Mouse (Mus musculus) embryo, embryonic 10.5 days (tissue): ENCODE data around the gene Fam216a.
"Not testable (repeated sequence)": the region's sequence is repeated elsewhere in the genome, so short reads cannot be mapped to it uniquely, and the experiment has no call there.

Experiments
- DNase-seq: peaks from one replicate; pipeline ENCODE4 v3.0.0-alpha.2; 2015; ENCODE audit warnings: low spot score

Fam216a gene

DNA sequence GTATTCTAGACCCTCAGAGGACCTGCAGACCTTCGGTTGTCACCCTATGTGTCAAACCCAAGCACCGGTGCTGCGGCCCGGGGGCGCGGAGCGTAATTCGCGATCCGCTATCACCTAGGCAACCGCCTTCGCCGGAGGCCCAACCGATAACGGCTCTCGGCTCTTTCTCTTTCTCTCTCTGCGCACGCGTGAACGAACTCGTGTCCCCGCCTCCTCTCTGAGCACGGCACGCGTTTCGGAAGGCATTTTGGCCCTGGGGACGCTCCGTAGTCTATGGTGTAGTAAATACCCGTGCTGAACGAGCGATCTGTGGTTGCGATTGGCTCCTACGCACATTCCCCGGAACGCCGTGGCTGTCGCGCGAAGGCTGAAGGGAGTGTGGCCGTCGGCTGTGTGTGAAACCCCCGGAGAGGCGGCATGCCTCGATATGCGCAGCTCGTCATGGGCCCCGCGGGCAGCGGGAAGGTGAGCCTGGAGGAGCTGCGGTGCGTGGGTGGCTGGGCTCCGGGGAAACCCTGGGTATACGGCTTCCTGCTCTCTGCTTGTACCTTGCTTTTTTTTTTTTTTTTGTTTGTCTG, at the start of gene Fam216a:
TSS of gene Fam216a (minus strand) at position 173 of the 578 bp plus-strand sequence.
- DNase-seq: peak; percentile 100

DNA sequence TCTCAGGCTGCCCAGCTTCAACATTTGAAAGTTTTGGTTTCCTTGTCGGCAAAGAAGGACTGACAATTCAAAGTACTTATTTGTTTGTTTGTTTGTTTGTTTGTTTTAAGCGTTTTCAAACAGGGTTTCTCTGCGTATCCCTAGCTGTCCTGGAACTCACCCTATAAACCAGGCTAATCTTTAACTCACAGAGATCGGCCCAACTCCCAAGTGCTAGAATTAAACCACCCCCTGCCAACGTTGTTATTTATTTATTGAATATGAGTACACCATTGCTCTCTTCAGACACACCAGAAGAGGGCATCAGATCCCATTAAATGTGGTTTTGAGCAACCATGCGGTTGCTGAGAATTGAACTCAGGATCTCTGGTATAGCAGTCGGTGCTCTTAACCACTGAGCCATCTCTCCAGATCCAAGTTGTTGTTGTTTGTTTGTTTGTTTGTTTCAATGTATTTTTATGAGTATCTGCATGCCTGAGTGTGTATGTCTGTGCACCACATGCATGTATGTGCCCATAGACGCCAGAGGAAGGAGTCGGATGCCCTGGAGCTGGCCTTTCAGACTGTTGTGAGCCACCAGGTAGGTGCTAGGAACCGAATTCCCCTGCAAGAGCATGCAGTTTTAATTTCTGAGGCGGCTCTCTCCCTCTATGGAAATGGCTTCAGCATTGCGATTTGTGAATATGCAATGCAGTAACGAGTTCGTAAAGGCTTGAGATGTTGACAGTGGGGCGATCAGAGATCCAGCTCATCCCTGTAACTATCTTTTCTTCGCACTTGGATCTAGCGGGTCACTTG, 49.3 kb upstream of the Fam216a start, which contains the start of gene Anapc7:
TSS of gene Anapc7 (plus strand) at position 423 of the 798 bp plus-strand sequence.
- DNase-seq: peak; percentile 7

DNA sequence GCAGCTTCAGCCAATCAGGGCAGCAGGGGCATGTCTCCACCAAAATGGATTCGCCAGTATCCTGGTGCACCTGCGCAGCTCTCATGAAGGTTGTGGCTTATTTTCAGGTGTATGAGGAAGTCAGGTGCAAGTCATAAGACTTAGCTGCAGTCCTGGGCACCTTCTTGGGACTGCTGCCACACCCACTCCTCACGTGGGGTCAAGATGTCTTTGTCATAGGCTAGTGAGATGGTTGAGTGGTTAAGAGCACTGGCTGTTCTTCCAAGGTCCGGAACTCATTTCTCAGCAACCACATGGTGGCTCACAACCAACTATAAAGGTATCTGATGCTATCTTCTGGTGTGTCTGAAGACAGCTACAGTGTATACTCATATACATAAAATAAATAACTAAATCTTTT, 48.5 kb upstream of the Fam216a start:
- not testable (repeated sequence) for DNase-seq

DNA sequence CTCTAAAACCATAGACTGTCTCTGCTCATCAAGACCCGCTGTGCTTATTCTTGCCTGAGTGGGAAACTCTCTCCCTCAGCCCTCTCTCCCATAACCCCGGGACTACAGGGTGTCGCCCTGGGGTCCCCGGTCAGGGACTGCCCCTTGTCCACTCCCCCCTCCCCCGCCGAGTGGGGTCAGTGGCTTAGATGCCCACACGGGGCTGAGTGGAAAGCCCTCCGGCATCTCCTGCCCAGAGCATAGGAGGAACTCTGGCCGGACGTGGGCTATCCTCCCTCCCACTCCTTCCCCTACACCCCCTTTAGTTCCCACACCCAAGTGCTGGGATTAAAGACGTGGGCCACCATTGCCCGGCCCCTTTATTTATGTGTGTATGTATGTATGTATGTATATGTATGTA, 43.3 kb upstream of the Fam216a start:
- no peak for DNase-seq

DNA sequence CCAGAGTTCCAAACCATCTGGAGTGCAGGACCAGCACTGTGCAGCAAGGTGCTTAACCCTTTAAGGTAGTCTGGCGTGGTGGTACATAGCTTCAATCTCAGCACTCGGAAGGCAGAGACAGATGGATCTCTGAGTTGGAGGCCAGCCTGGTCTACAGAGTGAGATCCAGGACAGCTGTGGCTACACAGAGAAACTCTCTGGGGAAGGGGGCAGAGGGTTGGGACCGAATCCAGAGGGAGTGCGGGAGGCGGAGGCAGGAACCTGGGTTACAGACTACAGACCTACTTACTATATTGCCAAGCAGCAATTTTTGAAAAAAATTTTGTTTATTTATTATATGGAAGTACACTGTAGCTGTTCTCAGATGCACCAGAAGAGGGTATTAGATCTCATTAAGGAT, 42.2 kb upstream of the Fam216a start:
- DNase-seq: no peak

DNA sequence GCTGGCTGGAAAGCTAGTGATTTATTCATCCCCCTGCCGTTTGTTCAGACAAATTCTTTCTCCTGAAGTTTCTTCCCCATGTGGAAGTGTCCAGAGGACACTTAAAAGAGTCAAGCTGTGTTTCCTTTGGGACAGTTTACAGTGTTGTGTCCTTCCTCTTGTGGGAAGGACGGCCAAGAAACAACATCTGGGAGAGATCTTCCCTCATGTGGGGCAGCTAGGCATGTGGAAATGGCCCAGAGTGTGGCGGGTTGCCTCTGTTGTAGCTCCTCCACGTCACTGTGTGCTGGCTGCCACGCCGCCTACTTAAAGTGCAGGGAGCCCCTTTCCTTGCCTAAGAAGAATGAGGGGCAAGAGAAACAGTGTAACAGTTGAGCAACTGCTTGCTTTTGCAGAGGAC, 40.7 kb upstream of the Fam216a start:
- DNase-seq: no peak

DNA sequence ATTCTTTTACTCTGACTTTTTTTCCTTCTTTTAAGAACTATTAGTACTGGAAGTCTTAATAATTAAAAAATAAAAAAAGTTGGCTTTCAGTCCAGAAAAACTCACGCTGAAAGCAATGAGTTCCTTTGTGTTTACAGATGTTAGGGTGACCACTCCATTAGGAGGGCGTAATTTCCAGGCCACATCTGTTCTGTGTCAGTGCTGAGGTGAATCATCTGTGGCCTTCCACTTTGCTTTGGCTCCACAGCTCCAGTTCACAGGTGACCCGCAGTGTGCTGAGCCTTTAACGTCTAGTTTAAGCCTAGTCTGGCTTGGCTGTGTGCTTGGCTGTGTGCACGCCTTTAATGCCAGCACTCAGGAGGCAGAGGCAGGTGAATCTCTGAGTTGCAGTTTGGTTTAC, 39.7 kb upstream of the Fam216a start:
- DNase-seq: no peak

DNA sequence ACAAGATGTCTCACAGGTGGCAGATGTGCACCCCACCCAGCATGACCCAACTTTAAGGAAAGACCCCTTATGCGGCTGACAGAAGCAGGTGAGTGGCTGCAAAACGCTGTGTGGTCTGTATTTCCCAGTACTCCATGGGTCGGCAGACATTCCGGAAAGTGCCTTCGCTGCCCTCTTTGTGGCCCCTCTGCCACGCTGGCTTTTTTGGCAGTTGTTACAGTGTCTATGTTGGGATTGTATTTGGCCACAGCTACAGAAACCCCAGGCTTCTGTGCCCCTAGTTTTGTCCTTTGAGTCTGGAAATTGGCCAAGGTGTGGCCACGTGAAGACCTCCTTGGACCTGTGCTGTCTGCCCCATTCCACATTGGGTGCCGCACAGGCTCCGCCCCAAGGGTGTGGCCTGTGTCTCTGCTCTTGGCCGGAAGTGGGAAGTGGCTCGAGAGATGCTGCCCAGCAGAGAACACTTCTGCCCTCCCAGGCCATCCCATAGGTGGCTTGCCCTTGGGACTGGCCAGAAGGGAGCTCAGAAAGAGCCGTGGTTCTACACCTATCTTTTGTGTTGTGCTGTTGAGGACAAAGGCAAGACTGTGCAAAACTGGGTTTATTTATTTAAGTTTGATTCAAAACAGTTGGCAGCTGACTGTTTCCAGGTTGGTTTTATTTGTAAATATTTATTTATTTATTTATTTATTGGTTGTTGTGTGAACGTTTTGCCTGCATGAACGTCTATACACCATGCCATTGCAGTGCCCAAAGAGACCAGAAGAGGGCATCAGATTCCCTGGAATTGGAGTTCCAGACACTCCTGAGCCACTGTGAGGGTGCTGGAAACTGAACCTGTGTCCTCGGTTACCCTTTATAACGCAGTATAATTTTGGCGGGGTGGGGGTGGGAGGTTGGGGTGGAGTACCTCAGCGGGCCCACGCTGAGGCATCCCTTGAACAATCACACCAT, 37.8 kb upstream of the Fam216a start:
- DNase-seq: no peak

DNA sequence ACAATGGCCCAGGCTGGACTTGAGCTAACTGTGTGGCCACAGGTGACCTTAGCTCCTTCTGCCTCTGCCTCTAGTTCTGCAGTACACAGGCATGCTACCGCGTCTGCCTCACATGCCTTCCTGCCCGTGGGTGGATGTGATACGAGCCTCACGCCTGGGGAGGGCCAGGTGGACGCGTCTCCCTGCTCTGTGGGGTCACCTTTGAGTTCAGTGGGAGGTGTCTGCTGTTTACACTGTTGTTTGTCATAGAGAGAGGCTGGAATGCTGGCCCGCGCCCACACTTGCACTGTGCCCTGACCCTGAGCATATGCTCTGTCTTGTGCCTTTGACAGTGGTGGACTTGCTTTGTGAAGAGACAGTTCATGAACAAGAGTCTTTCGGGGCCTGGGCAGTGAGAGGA, 33.4 kb upstream of the Fam216a start:
- DNase-seq: no peak

DNA sequence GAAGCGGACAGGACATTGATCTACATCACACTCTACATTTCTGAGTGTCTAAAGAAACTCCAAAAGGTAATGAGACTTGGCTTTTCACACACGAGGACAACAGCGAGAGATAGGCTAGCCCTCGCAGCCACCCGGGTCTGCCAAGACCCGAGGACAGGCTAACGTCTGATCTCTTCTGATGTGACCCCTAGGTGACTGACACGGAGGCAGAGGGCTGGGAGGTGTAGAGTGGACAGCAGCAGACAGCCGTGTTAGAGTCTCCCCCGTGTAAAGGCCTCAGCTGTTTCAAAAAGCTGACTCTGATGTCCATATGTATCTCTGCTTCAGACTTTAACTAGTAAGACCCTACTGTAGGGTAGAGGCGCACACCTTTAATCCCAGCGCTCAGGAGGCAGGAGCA, 31.2 kb upstream of the Fam216a start:
- no peak for DNase-seq

DNA sequence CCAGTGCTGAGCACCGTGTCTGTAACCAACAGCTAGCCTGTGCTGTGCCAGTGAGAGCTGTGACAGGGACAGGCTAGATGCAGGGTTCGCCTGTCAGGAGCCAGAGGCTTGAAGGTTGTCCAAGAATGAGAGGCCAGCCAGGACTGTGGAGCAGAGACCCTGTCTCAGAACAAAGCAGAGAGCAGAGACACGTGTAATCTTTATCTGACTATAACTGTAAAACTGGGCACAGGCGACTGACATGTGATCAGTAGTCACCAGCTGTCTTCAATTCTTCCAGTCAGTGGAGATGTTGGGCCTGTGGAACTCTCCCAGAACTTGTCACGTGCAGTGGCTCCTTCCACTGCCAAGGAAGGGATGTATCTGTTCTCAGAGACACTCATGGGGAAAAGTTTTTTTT, 30.6 kb upstream of the Fam216a start:
- DNase-seq: no peak

DNA sequence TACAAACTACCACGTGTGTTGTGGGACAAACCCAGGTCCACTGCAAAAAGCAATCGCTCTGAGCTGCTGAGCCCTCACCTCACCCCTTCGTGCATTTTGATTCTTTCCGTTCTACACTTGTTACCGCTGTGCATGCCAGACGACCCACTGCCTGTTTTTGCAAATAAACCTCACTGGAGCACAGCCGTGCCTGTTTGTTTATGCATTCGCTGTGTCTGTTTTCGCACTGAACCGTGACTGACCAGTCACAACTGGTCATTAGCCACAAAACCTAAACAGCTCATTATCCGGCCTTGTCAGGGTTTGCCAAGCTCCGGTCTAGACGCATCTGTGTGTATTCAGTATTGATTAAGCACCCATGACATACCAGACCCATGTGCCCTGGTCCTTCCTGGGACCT, 30.0 kb upstream of the Fam216a start:
- DNase-seq: no peak

DNA sequence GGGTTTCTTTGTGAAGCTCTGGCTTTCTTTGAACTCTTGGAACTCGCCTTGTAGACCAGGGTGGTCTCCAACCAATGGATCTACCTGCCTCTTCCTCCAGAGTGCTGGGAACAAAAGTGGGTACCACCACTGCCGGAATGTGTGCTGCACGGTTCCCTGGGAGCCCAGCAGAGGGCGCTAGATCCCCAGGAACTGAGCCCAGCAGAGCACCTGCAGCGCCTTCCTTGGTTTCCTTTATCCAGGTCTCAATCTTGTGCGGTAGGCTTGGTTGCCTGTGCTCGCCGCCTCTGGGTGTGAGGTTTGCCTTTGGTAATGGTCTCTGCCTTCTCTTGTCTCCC, 29.1 kb upstream of the Fam216a start:
- peak; percentile 73 for DNase-seq

DNA sequence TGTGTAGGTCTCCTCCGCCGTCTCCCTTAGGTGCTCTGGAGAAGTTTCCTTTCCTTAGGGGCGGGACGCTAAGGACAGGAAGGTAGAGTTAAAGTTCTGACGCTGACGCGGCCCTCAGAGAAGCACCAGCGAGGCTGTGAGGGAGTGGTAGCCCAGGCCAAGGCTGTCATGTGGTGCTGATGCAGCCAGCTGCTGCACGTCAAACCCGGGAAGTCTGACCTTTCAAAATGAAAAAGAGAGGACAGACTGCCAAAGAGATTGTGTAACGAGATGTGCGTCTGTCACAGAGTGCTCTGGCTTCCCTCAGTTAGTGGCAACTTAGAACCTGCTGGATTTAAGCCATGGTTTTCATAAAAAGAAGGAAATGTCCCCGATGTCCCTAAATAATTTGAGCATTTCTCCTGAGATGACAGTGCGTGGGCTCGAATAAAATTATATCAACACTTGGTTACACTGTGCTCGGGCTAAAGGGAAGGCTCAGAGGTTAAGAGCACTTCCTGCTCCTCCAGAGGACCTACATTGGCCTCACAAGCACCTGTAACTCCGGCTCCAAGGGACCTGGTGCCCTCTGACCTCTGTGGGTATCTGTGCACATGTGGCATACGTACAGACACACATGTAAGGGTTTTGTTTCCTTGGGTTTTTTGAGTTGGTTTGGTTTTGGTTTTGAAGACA, 28.6 kb upstream of the Fam216a start:
- DNase-seq: no peak

DNA sequence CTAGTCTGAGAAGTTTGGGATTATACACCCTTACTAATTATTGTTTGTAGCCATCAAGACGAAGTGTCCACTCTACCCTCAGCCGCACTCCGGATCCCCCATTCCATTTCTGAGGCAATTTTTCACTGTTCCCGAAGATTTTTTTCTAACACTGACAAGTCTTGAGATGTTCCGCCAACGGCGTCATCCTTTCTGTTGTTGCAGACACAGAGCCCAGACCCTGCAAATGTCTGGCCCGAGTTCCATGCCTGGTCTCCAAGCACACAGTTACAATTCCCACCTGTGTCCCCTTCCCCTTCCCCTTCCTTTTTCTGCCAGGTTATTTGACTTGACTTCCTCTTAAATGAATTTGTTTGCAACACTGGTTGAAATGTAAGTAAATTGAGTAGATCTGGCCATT, 27.7 kb upstream of the Fam216a start:
- no peak for DNase-seq

DNA sequence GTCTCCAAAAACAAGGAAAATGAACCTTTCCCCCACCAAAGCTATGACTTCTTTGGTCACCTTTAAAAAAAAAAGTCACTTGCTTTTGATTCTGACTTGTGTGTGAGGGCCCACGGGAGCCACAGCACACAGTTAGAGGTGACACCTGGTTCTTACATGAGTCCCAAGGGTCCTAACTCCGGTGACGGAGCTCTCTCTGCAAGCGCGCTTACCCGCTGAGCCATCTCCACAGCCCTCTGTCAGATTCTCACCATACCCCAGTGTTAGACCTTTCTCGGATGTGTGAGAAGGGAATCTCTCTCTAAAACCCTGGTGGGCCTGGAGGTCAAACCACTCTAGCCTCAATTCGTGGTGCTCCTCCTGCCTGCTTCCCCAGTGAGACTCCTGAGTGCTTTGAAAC, 25.3 kb upstream of the Fam216a start:
- DNase-seq: no peak

DNA sequence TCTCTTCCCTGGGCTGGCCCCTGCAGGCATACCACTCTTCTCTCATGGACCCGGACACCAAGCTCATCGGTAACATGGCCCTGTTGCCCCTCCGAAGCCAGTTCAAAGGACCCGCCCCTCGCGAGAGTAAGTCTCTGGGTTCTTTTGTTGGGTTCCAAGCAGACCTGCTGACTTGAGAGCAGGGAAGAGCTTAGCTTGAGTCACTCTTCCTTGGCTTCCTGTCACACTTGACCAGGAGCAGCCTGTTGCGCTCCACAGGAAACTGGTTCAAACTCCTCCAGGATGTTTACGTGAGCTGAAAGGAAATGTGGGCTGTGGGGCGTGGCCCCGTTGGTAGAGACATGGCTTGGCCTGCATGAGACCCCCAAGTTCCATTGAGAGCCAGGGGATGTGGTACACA, 24.6 kb upstream of the Fam216a start:
- DNase-seq: no peak

DNA sequence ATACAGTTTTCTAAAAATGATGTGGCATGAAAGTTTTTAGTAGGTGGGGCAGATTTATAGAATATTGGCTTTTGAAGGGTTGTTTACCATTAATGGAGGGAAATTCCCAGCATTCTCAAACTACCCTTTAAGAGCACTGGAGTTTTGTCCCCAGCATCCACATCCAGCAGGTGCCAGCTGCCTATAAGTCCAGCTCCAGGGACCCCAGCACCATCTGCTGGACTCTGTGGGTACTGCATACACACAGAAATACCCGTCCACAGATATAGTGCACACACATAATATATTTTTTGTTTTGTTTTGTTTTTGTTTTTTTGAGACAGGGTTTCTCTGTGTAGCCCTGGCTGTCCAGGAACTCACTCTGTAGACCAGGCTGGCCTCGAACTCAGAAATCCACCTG, 21.7 kb upstream of the Fam216a start:
- peak; percentile 83 for DNase-seq

DNA sequence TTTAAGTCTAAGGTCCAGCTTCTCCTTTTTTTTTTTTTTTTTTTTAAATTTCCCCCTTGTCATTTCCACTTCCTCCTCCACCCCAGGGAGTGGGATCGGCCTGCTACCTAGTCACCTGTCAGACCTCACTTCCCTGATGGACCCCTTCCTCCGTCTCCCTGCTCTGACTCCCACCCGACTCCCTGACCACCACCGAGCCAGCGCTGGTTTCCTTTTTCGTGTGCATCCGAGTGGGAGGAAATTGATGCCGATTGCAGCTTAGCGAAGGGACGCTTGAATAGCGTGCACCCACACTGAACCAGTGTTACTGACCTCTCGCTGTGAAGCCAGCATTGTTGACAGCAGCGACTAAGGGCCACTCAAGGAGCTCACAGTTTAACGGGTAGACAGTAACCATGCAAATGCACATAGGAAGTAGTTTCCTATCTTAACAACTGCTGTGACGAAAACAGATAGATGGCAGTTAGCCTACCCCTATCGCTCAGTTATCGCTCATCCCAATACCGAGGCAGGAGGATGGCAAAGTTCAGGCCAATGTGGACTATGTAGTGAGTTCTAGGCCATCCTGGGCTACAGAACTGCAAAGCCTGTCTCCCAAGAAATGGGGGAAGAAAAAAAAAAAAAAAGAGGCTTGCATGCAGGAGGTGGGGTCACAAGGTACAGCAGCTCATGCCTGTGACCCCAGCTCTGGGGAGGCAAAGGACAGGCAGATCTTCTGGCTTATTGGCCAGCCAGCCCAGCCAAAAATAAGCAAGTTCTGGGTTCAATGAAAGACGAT, 20.3 kb upstream of the Fam216a start:
- no peak for DNase-seq

DNA sequence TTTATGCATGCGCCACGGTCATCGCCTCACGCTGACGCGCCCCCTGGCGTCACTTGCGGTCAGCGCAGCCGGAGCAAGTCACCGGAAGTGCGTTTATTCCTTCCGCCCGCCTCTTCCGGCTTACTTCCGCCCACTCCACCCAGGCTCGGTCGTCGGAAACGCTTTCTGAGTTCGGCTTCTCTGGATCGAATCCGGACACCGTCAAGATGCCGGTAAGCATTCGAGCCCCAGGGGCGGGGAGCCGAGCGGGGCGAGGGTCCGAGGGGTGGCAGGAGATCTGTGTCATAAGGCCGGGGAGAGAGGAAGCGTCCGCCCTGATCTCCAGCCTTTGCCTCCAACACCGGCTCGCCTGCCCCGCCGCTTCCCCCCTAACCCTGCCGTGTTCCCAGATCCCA, 19.6 kb upstream of the Fam216a start, which contains the start of gene Arpc3:
TSS of gene Arpc3 (plus strand) at position 93 of the 395 bp plus-strand sequence.
- DNase-seq: peak; percentile 92

DNA sequence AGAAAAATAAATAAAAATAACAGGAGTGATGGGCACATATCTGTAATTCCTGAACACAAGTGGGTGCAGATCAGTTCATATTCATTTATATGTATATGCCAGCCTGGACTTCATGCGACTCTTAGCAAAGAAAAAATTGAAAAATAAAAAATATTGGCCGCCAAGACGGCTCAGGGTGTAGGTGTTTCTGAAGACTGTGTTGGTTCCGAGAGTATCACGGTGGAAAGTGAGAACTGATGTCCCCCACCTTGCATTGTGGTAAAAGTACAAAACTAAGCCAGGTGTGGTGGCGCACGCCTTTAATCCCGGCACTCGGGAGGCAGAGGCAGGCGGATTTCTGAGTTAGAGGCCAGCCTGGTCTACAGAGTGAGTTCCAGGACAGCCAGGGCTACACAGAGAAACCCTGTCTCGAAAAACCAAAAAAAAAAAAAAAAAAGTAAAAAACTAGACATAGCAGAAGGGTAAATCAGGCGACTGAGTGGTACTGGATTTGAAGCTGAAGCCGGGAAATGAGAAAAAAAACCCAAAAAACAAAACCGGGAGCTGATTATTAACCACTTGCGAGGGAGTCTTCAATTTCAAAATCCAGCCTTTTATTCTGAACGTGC, 19.1 kb upstream of the Fam216a start:
- no peak for DNase-seq
